Mouse (Mus musculus) urinary bladder, adult 2 months (tissue): ENCODE measurements around the gene Ddx27. TPM values are rescaled to one million over a fixed set of nuclear protein-coding genes. Genes with fewer than 3 reads are reported as not detected.
A peak's percentile ranks its signal among the peaks of the same experiment; 100 is the strongest.

Experiments
- DNase-seq: peaks from one replicate; pipeline ENCODE4 v3.0.0; 2022; ENCODE audit warnings: low spot score
- polyA plus RNA-seq: library from polyadenylated mRNA; depleted of rRNA; stranded (reverse); fragments of >200 nt; gene quantifications from 2 replicates; pipeline ENCODE4 v1.2.3, GENCODE M21; 2012

The Ddx27 gene
- polyA plus RNA-seq, 1 experiment = 26.1 TPM

- DNase-seq = peak; percentile 98
Observed at GRCm38 (mm10) chr2:167062965-167063880, 48.2 kb downstream of the Ddx27 start, which contains the start of gene Znfx1. Gene Znfx1 (minus strand): TSS chr2:167063015.

GRCm38 (mm10) chr2:167063906-167064496 lies 49.0 kb downstream of the Ddx27 start:
- no peak for DNase-seq

GRCm38 (mm10) chr2:167064601-167065295 lies 49.8 kb downstream of the Ddx27 start:
- no peak for DNase-seq

GRCm38 (mm10) chr2:167066031-167066430 lies 51.0 kb downstream of the Ddx27 start:
- no peak for DNase-seq

GRCm38 (mm10) chr2:167066528-167067516 lies 51.8 kb downstream of the Ddx27 start:
- DNase-seq = no peak

- DNase-seq = no peak
Observed at GRCm38 (mm10) chr2:167067575-167067974, 52.6 kb downstream of the Ddx27 start.

- DNase-seq = no peak
Observed at GRCm38 (mm10) chr2:167070341-167070740, 55.3 kb downstream of the Ddx27 start.

GRCm38 (mm10) chr2:167071266-167071640 lies 56.3 kb downstream of the Ddx27 start:
- no peak for DNase-seq

- DNase-seq = peak; percentile 91
Observed at GRCm38 (mm10) chr2:167071641-167072601, 56.9 kb downstream of the Ddx27 start.

GRCm38 (mm10) chr2:167074587-167074986 lies 59.6 kb downstream of the Ddx27 start:
- DNase-seq = no peak

GRCm38 (mm10) chr2:167076352-167076751 lies 61.4 kb downstream of the Ddx27 start:
- no peak for DNase-seq

- DNase-seq = no peak
Observed at GRCm38 (mm10) chr2:167076759-167077158, 61.8 kb downstream of the Ddx27 start.

GRCm38 (mm10) chr2:167077199-167077962 lies 62.4 kb downstream of the Ddx27 start:
- DNase-seq = no peak

- DNase-seq = no peak
Observed at GRCm38 (mm10) chr2:167078486-167078885, 63.5 kb downstream of the Ddx27 start.

GRCm38 (mm10) chr2:167078931-167079495 lies 64.0 kb downstream of the Ddx27 start:
- no peak for DNase-seq

- no peak for DNase-seq
Observed at GRCm38 (mm10) chr2:167079535-167080257, 64.7 kb downstream of the Ddx27 start.

GRCm38 (mm10) chr2:167080387-167080786 lies 65.4 kb downstream of the Ddx27 start:
- DNase-seq = no peak

- DNase-seq = no peak
Observed at GRCm38 (mm10) chr2:167081135-167081534, 66.1 kb downstream of the Ddx27 start.
